Mouse (Mus musculus) embryonic fibroblast, embryonic 13.5 days (primary cell): Measurements from ENCODE around the gene Fcgr4.

Source experiments
- CTCF ChIP-seq: IDR thresholded peaks from 2 replicates; pipeline ENCODE4 v1.5.1; 2011; ENCODE audit warnings: mild to moderate bottlenecking, control low read depth, low read length, moderate library complexity, borderline replicate concordance; ENCODE audit not compliant: insufficient read depth
- POLR2A ChIP-seq: IDR thresholded peaks from 2 replicates; pipeline ENCODE4 v1.6.1; 2011; ENCODE audit warnings: low read depth, mild to moderate bottlenecking, control low read depth, low read length, moderate library complexity

- TF ChIP-seq CTCF: no peak
- TF ChIP-seq POLR2A: no peak
These were observed 35.7 kb upstream of the Fcgr4 start for GRCm38 (mm10) chr1:170983066-170983465.
